Comparison of ENCODE assay signal across 8 mouse cellular contexts in the genomic region with DNA sequence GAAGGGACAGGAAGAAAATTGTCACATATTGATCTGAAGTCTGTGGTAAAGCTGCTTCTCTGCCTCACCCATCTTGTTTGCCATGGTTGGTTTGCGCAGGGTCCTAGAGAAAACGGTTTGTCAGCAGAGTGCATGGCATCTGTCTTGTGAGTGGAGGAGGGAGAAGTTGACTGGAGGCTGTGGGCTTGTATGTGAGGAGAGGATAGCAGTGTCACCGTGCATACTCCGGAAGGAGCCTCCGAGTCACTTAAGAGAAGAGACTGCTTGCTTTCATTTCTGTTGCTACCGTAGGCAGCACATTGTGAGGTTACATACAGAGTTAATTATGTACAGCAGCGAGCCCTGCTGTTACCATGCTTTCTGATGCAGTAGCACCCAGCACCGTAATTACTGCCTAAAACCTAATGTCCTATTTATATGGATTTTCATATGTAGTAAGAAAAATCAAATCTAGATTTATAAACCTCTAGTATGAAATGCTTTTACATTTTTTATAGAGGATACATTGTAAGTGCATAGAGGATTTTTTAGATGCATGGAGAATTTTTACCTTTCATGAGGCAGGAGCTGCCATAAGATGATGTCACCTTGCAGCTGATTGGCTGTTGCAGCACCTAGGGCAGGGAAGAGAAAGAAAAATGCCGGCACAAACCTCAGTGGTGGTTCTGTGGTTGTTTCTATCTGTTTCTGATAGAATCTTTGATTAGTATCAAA.
DNase-seq lines count a peak whose midpoint lies in the region; ATAC-seq lines count a peak whose summit lies in the region.

No protein-coding gene starts in this region.

- H3K36me3 ChIP-seq in heart, embryonic 12.5 days, result no peaks in the 10 kb centered on the region
- H3K36me3 ChIP-seq in midbrain, embryonic 11.5 days (ENCODE audit: control insufficient read depth, insufficient read depth, low read length), result no peaks in the 10 kb centered on the region
- H3K36me3 ChIP-seq in stomach, embryonic 14.5 days (ENCODE audit: control insufficient read depth, insufficient read depth, low read length), result no peaks in the 10 kb centered on the region

- no peaks in the 10 kb centered on the region for H3K27me3 ChIP-seq in heart, embryonic 12.5 days (replicated peaks)
- H3K27me3 ChIP-seq in midbrain, embryonic 11.5 days (ENCODE audit: control insufficient read depth, insufficient read depth, low read length), result no peaks in the 10 kb centered on the region
- H3K27me3 ChIP-seq in stomach, embryonic 14.5 days (ENCODE audit: control insufficient read depth, insufficient read depth, low read length), result no peaks in the 10 kb centered on the region

- DNase-seq in kidney, postnatal 10 days, result peak; percentile 18
- no peak for DNase-seq in kidney, adult 9 months
- DNase-seq in cerebellum, postnatal 10 days, result peak; percentile 79 to 80
- peak; percentile 62 to 72 for DNase-seq in layer of hippocampus, postnatal 10 days (ENCODE audit: low spot score in 2 of 2)
- DNase-seq in midbrain, embryonic 11.5 days (ENCODE audit: low spot score, missing footprints), result peak; percentile 88
- no peak for DNase-seq in yolk sac, embryonic 10.5 days (ENCODE audit: low spot score)

- no peaks in the 10 kb centered on the region for H3K9me3 ChIP-seq in heart, embryonic 12.5 days (replicated peaks)
- no peaks in the 10 kb centered on the region for H3K9me3 ChIP-seq in midbrain, embryonic 11.5 days (ENCODE audit: control insufficient read depth, low read length)
- H3K9me3 ChIP-seq in stomach, embryonic 14.5 days (ENCODE audit: control insufficient read depth, low read depth, low read length), result no peaks in the 10 kb centered on the region

- no peak; the same call in 1 of the 2 replicates for ATAC-seq in heart, embryonic 12.5 days (ENCODE audit: insufficient number of reproducible peaks, low FRiP score)
- ATAC-seq in midbrain, embryonic 11.5 days (ENCODE audit: low FRiP score), result peak; percentile 78
- ATAC-seq in stomach, embryonic 14.5 days (ENCODE audit: insufficient number of reproducible peaks, insufficient read depth, low FRiP score, low read depth), result peak; percentile 61; the same call in 1 of the 2 replicates

- peak overlapping the region; percentile 62 for H3K4me2 ChIP-seq in heart, embryonic 12.5 days
- H3K4me2 ChIP-seq in midbrain, embryonic 11.5 days, result peak overlapping the region; percentile 23; the same call in 1 of the 2 replicates
- peak overlapping the region; percentile 41 for H3K4me2 ChIP-seq in stomach, embryonic 14.5 days (replicated peaks; ENCODE audit: low read depth, low read length)

- peak overlapping the region; percentile 58 for H3K27ac ChIP-seq in heart, embryonic 12.5 days (ENCODE audit: poor library complexity, severe bottlenecking)
- peak overlapping the region; percentile 36 for H3K27ac ChIP-seq in midbrain, embryonic 11.5 days (ENCODE audit: low read depth, low read length)
- no peak overlapping the region for H3K27ac ChIP-seq in stomach, embryonic 14.5 days (ENCODE audit: low read length)

- WGBS in heart, embryonic 12.5 days, result 35% methylated on average over 9 of the region's 9 CpGs
- 56% methylated on average over 9 of the region's 9 CpGs for WGBS in midbrain, embryonic 11.5 days
- 40% methylated on average over 9 of the region's 9 CpGs for WGBS in stomach, embryonic 14.5 days

- 0 out of 2 replicates have a peak, but pooled peaks cover 2% of the 10 kb centered on the region for H3K4me1 ChIP-seq in heart, embryonic 12.5 days (replicated peaks)
- H3K4me1 ChIP-seq in midbrain, embryonic 11.5 days (ENCODE audit: control insufficient read depth, insufficient read depth, low read length), result no peaks in the 10 kb centered on the region
- no peaks in the 10 kb centered on the region for H3K4me1 ChIP-seq in stomach, embryonic 14.5 days (ENCODE audit: control insufficient read depth, insufficient read depth, low read length)

- H3K4me3 ChIP-seq in heart, embryonic 12.5 days, result peak overlapping the region; percentile 41
- peak overlapping the region; percentile 21; the same call in 1 of the 2 replicates for H3K4me3 ChIP-seq in midbrain, embryonic 11.5 days (ENCODE audit: low read depth, low read length)
- peak overlapping the region; percentile 5; the same call in 1 of the 2 replicates for H3K4me3 ChIP-seq in stomach, embryonic 14.5 days (ENCODE audit: low read depth, low read length)

- H3K9ac ChIP-seq in heart, embryonic 12.5 days, result peak overlapping the region; percentile 4
- peak overlapping the region; percentile 40; the same call in 1 of the 2 replicates for H3K9ac ChIP-seq in midbrain, embryonic 11.5 days (ENCODE audit: low read length)
- no peak overlapping the region for H3K9ac ChIP-seq in stomach, embryonic 14.5 days (replicated peaks; ENCODE audit: low read depth, low read length)

Comparison
In these comparisons a context has a peak if more than half of its experiments do, and no peak if none do; other contexts are left out.
1. DNase-seq: peak in kidney, postnatal 10 days (single experiment), cerebellum, postnatal 10 days (2 of 2), layer of hippocampus, postnatal 10 days (2 of 2) and midbrain, embryonic 11.5 days (single experiment); none in kidney, adult 9 months (single experiment) and yolk sac, embryonic 10.5 days (single experiment).
2. Peak in every context shown above with its lines, with median percentiles within 50 percentile points of each other: H3K4me2 ChIP-seq and H3K4me3 ChIP-seq.